Mouse (Mus musculus): ENCODE data around the gene Pbx3.

GRCm38 (mm10) chr2:34257611-34258010 is 115.3 kb downstream of the Pbx3 start:
- no peak for TF ChIP-seq USF1 (IDR thresholded peaks at IDR 0.05; ENCODE audit: low read depth)
- TF ChIP-seq CTCF (IDR thresholded peaks at IDR 0.05; ENCODE audit: control insufficient read depth, insufficient read depth, insufficient read length): no peak
